Mouse (Mus musculus): ENCODE measurements around the gene F5.

- TF ChIP-seq GATA1 (IDR thresholded peaks at IDR 0.05; ENCODE audit: borderline replicate concordance, low read length) (no peak), FLI1 (IDR thresholded peaks at IDR 0.05; ENCODE audit: low read length) (no peak)
Measured at GRCm38 (mm10) chr1:164208437-164208836, 56.8 kb downstream of the F5 start.
